Mouse (Mus musculus): ENCODE data around the gene Gm11568.
"Not testable (repeated sequence)": the region's sequence is repeated elsewhere in the genome, so short reads cannot be mapped to it uniquely, and the experiment has no call there.

The Gm11568 gene

GRCm38 (mm10) chr11:99857617-99858016 lies at the start of gene Gm11568:
Gene Gm11568 (plus strand): TSS chr11:99857917.
- no peak for DNase-seq (ENCODE audit: low read depth in 2 of 2, low spot score in 2 of 2)

GRCm38 (mm10) chr11:99809792-99810191 lies 47.9 kb upstream of the Gm11568 start, which contains the start of gene Krtap4-13:
Gene Krtap4-13 (minus strand): TSS chr11:99809892.
- not testable (repeated sequence) for DNase-seq (ENCODE audit: low read depth in 2 of 2, low spot score in 2 of 2)

GRCm38 (mm10) chr11:99815566-99815965 lies 42.2 kb upstream of the Gm11568 start, which contains the start of gene Gm11564:
Gene Gm11564 (minus strand): TSS chr11:99815666.
- DNase-seq (ENCODE audit: low read depth in 2 of 2, low spot score in 2 of 2) = not testable (repeated sequence)

GRCm38 (mm10) chr11:99837966-99838365 lies 19.8 kb upstream of the Gm11568 start, which contains the start of gene 2300003K06Rik:
Gene 2300003K06Rik (minus strand): TSS chr11:99838066.
- no peak for DNase-seq (ENCODE audit: low read depth in 2 of 2, low spot score in 2 of 2)

- no peak for DNase-seq (ENCODE audit: low read depth in 2 of 2, low spot score in 2 of 2)
These were observed 15.5 kb upstream of the Gm11568 start for GRCm38 (mm10) chr11:99842185-99842584.

- no peak for DNase-seq (ENCODE audit: low read depth in 2 of 2, low spot score in 2 of 2)
These were observed 11.0 kb upstream of the Gm11568 start for GRCm38 (mm10) chr11:99846746-99847145.

- DNase-seq (ENCODE audit: low read depth in 2 of 2, low spot score in 2 of 2) = no peak
These were observed 6.2 kb upstream of the Gm11568 start, which contains the start of gene Krtap4-16 for GRCm38 (mm10) chr11:99851508-99851907. Gene Krtap4-16 (minus strand): TSS chr11:99851608.

- no peak for DNase-seq (ENCODE audit: low read depth in 2 of 2, low spot score in 2 of 2)
These were observed 3.6 kb upstream of the Gm11568 start for GRCm38 (mm10) chr11:99854121-99854520.

GRCm38 (mm10) chr11:99858761-99859160 lies 1.0 kb downstream of the Gm11568 start:
- DNase-seq (ENCODE audit: low read depth in 2 of 2, low spot score in 2 of 2) = no peak

- DNase-seq (ENCODE audit: low read depth in 2 of 2, low spot score in 2 of 2) = not testable (repeated sequence)
These were observed 6.5 kb downstream of the Gm11568 start, which contains the start of gene Gm11559 for GRCm38 (mm10) chr11:99864176-99864575. Gene Gm11559 (plus strand): TSS chr11:99864476.

GRCm38 (mm10) chr11:99873089-99873488 lies 15.4 kb downstream of the Gm11568 start, which contains the start of gene Krtap9-1:
Gene Krtap9-1 (plus strand): TSS chr11:99873389.
- DNase-seq (ENCODE audit: low read depth in 2 of 2, low spot score in 2 of 2) = not testable (repeated sequence)

GRCm38 (mm10) chr11:99878887-99879286 lies 21.2 kb downstream of the Gm11568 start, which contains the start of gene Gm11567:
Gene Gm11567 (plus strand): TSS chr11:99879187.
- DNase-seq (ENCODE audit: low read depth in 2 of 2, low spot score in 2 of 2) = not testable (repeated sequence)

- no peak for DNase-seq (ENCODE audit: low read depth in 2 of 2, low spot score in 2 of 2)
These were observed 49.9 kb downstream of the Gm11568 start, which contains the start of gene Krtap31-1 for GRCm38 (mm10) chr11:99907620-99908019. Gene Krtap31-1 (plus strand): TSS chr11:99907920.
